Mouse (Mus musculus): ENCODE measurements around the gene Rims1. TPM values are rescaled to one million over a fixed set of nuclear protein-coding genes. Genes with fewer than 3 reads are reported as not detected.

Gene Rims1
- total RNA-seq, 2 experiments from 2014 or later: not detected

DNA sequence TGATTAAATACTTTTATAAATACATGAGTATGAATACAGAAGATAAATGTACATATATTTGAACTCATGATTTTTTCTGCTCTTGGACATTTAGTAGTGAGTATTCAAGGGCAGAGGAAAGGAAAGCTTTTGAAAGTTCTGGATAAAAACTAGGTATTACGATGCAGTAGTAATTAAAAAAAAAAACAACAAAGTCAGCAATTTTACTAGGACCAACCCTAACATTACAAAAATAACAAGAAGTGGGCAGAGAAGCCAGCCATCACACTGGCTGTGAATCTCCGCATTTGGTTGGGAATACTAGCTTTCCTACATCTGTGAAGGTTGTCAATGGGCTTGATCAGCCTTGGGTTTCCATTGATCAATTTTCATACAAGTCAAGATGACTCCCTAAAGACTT lies 381.8 kb downstream of the Rims1 start:
- ATAC-seq (replicated peaks; ENCODE audit: low FRiP score, poor library complexity, severe bottlenecking): no peak

DNA sequence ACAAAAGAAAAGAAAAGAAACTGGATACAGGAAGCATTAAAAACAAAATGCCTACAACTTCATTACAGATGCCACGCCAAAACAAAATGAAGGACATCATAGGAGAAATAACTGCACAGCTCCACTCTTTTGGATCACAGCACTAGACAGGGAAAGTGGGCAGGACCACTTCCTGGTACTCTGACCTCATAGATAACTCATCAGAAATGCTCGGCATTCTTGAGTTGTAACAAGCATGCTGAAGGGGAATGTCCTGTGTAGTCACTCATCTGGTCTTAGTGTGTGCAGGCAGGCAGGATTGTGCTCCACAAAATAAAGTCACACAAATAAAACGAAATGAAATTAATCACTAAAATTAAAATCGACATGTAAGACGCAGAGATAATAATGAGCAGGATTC lies 383.7 kb downstream of the Rims1 start:
- no peak for ATAC-seq (replicated peaks; ENCODE audit: low FRiP score, poor library complexity, severe bottlenecking)

DNA sequence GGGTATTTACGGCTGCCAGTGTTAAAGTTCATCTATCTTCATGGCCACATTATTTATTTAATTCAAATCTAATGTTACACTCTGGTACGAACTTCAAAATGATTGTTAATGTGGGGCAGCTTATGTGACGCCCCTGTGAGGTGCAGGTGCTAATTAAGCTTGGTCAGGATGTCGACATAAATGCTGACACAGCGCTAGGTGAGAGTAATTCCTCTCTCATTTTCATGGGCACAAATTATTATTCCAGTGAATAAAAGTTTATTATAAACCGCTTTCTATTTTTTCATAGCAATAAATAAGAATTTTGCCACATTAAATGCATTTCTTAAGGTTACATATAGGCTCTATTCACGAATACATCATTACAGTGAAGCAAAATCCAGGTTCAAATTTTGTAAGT lies 395.6 kb downstream of the Rims1 start:
- ATAC-seq (replicated peaks; ENCODE audit: low FRiP score, poor library complexity, severe bottlenecking): no peak

DNA sequence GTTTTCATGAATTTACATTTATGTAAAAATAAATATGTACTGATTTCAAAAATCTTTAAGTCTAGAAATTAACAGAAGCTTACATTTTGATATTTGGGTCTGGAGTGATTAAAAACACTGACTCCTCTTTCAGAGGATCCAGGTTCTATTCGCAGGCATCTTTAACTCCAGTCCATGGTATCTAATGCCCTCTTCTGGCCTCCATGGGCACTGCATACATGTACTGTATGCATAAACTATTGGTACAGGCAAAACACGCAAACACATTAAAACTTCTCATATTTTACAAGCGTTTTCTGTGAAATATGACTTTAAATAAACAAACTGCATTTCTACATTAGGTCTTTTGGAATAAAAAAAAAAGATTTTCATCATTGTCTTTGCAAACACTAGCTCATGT lies 419.4 kb downstream of the Rims1 start:
- no peak for ATAC-seq (replicated peaks; ENCODE audit: low FRiP score, poor library complexity, severe bottlenecking)

DNA sequence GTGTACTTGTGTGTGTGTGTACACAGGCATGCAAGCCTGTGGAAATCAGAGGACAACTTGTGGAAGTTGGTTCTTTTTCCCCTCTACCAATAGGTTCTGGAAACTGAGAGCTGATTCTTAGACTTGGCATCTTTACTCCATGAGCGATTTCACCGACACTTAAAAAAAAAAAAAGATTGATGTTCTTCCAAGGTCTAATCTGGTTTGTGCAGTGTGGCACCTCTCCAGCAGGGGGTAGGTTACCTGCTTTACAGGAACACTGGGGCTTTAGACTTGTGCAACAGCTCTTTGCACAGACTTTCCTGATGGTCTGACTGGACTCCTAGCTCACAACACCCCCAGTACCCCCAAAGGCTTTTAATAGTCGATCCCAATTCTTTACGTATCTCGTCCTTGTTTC lies 428.1 kb downstream of the Rims1 start:
- no peak for ATAC-seq (replicated peaks; ENCODE audit: low FRiP score, poor library complexity, severe bottlenecking)

DNA sequence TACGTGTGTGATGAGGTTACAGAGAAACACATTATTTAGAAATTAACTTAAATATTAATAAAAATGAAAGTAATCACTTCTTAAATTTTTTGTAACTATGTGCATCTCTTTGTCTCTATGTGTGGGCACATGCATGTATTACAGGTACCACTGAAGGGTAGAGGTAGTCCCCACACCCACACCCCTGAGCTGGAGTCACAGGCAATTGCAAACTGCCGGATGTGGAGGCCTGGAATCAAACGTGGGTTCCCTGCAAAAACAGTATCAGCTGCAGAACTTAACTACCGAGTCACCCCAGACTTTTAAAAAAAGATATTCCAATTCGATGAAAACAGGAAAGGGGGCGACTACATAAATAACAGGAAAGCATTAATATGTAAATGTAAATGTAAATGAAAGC lies 428.7 kb downstream of the Rims1 start:
- ATAC-seq (replicated peaks; ENCODE audit: low FRiP score, poor library complexity, severe bottlenecking): no peak

DNA sequence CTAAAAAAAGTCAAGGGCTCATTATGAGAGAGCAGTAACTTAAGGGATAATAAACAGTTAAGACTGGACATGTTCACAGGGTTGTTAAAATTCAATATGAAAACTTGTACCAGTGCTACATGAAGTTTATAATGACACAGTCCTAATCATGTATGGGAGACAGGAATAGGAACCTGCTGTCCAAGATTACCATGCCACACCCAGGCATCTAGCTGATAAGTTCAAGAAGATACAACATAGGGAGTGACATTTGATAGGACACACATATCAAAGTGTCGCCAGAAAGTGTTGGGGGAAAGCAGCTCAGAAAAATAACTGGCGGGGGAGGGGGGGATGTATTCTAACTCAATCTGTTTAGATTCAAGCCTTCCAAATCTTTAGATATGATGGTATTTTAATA lies 449.6 kb downstream of the Rims1 start:
- ATAC-seq (replicated peaks; ENCODE audit: low FRiP score, poor library complexity, severe bottlenecking): no peak

DNA sequence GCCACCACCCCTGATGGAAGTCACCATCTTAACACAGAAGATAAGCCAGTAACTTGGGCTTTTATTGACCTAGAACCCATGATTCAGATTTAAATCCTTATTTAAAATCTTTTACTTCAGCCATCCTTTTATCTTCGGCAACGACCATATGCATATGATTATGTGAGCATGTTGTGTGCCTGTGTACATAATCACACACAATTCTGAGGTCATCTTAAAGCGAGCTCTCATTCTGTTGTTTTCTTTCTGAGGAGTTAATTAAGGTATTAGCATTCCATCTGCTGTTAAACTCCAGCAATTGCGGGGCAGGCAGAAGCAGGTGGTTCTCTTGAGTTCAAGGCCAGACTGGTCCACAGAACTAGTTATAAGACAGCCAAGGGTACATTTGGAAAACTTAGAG lies 452.1 kb downstream of the Rims1 start:
- no peak for ATAC-seq (replicated peaks; ENCODE audit: low FRiP score, poor library complexity, severe bottlenecking)

DNA sequence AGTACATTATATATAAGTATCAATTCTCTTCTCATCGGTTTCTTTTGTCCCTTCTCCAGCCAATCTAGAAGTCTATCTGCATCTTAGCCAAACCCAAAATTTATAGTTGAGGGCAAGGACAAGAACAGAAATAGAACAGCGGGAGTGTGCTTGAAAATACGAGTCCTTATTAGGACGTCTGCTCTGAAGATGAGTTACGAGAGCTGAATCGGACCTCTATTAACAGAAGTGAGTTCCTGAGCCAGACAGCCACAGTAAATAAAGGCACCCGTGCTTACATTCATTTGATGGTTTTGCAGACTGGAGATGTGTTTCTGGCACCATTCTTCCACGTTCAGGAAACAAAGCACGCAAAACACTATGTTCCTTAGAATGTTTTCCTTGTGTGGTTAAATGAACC lies 466.9 kb downstream of the Rims1 start:
- no peak for ATAC-seq (replicated peaks; ENCODE audit: low FRiP score, poor library complexity, severe bottlenecking)

DNA sequence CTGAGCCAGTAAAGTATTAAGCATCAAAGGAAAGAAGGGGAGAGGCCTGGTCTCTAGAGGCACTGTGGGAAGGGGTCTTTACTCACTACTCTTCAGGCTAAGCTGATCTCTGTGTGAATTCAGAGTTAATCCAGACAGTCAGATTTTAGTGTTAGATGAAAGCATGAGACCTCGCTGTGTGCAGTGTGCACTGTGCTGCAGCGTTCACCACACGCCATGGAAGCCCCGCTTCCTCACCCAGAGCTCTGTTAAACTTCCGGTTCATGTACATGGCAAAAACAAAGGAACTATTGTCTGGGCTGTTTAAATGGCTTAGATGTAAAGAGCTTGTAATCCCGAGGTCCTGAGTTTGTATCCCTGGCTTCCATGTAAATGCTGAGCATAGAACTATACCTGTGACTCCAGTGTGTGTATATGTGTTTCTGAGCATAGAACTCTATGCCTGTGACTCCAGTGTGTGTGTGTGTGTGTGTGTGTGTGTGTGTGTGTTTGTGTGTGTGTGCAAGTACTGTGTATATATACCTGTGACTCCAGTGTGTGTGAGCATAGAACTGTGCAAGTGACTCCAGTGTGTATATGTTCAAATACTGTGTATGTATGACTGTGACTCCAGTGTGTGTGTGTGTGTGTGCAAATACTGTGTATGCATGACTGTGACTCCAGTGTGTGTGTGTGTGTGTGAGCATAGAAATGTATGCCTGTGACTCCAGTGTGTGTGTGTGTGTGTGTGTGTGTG lies 484.7 kb downstream of the Rims1 start:
- no peak for ATAC-seq (replicated peaks; ENCODE audit: low FRiP score, poor library complexity, severe bottlenecking)

DNA sequence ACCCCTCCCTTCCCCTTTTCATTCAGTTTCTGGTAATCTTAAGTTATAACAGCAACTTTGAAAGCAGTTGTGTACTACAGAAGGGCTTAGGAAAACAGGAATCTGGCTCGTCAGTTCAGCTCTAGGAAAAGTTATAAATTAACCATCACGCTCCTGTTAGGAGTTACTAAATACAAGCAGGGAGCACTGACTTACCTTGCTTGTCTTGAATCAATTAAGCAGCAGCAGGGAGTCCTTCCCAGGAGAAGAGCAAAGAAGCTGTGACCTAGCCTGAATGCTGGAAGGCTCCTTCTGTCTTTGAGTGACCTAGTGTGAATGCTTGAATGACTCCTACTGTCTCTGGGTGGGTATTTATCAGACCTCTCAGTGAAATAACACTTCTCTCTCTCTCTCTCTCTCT lies 490.3 kb downstream of the Rims1 start:
- ATAC-seq (replicated peaks; ENCODE audit: low FRiP score, poor library complexity, severe bottlenecking): no peak

DNA sequence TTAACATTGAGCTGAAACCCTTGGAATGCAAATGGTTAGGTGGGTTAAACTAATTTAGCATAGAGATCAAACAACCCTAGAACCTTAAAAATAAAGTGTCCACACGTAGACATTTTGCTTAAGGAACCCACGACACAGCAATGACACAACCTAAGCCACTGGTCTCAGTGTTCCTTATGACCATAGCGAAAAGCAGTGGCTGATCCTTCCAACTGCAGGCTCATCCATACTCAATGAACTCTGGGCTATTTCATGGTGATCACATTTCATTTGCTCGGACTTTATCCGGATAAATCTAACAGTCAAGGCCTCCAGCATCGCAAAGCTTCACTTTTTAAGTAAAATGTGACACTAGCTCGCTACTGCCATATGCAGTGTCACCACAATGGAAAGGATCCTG lies 494.3 kb downstream of the Rims1 start:
- ATAC-seq (replicated peaks; ENCODE audit: low FRiP score, poor library complexity, severe bottlenecking): no peak

DNA sequence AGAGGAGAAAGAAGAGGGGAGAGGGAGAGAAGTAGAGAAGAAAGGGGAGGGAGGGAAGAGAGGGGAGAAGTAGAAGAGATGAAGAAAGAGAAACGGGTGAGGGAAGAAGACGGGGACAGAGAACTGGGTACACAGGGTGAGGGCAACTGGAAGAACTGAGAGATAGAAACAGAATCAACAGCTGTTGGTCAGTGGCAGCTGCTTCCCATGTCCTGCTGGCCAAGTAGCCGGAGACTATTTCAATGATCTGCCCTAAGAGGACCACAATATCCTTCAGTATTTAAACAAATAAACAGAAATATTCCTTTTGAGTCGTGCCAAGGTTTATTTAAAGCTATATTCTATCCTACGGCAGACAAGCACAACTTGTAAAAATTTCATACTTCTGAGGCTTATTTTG lies 499.3 kb downstream of the Rims1 start:
- ATAC-seq (replicated peaks; ENCODE audit: low FRiP score, poor library complexity, severe bottlenecking): no peak

DNA sequence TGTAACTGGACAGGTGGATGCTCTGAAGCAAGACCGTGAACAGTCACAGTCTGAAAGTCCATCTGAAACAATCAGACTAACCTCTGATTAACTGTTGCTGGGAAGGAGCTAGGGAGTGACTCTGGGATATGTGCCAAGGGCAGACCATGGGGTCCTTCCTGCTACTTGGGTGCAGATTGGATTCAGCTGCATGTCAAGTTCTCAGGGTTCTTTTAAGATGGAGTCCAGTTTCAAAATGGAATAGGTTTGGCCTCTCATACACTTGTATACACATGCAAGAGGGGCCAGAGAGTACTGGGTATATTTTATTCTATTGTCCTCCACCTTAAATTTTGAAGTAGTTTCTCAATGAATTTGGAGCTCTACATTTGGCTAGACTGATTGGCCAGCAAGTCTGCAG lies 499.9 kb downstream of the Rims1 start:
- no peak for ATAC-seq (replicated peaks; ENCODE audit: low FRiP score, poor library complexity, severe bottlenecking)

DNA sequence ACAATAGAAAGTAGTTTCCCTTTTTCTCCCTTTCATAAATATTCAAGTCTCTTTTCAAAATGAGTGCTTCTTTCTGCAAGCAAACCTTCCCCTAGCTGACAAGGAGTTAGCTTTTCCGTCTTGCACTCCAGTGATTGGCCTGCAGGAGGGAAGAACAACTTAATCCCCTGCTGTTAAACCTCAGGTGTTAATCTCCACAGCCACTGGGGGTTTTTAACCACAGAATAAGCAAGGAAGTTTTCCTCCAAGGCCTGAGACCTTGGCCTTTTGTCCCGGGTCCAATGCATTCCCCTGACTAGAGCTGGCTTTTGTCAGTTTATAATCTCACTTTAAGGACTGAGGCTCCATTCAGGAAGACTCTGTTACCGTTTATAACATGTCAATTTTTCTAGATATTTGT lies 511.8 kb downstream of the Rims1 start:
- ATAC-seq (replicated peaks; ENCODE audit: low FRiP score, poor library complexity, severe bottlenecking): no peak

DNA sequence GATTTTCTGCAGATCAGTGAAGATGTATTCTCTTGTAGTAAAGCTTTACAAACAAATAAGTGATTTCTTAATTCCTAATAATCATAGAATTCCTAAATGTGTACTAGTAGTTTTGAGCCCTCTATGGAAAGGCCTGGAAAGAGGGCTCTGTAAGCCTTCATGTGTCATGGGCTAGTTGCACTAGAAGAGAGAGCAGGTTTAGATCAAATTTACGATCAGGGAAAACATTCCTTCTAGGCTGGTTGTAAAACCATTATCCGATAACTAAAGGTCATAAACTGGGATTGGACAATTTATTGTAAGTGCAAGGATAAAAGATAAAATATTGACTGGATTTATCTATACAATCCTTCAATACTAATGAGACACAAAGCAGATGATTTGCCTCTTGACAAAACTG lies 512.5 kb downstream of the Rims1 start:
- no peak for ATAC-seq (replicated peaks; ENCODE audit: low FRiP score, poor library complexity, severe bottlenecking)

DNA sequence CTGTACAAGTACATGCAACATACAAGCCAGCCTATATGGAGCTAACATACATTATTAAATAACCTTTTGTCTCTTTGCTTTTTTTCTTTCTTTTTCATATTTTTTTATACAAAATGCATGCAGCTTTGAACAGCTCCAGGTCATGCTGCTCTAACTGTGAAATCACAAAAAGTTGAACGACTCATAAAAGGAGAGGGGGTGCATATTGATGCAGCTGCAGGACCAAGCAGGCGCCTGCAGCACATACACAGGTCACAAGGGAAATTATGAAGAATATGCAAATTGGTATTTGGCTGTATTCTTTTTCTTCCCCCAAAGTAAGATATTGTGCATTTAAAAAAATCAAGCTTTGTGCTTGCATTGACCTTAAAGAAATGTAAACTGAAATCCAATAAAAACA lies 519.0 kb downstream of the Rims1 start:
- ATAC-seq (replicated peaks; ENCODE audit: low FRiP score, poor library complexity, severe bottlenecking): no peak

DNA sequence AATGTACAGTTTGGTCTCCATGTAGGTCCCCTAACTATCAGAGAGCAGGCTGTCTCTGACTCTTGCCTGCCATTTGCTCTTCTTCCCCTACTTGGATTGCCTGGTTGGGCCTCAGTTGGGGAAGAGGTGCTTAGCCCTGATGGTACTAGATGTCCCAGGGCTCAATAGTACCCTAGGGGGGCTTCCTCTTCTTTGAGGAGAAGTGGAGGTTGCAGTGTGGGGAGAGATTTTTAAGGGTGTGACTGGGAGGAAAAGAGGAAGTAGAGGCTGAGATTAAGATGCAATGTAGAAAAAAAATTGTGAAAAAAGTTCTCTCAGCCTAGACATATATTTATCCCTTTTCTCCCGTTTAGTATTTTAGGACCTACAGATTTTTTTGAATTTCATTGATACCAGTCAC lies 525.8 kb downstream of the Rims1 start:
- ATAC-seq (replicated peaks; ENCODE audit: low FRiP score, poor library complexity, severe bottlenecking): no peak

DNA sequence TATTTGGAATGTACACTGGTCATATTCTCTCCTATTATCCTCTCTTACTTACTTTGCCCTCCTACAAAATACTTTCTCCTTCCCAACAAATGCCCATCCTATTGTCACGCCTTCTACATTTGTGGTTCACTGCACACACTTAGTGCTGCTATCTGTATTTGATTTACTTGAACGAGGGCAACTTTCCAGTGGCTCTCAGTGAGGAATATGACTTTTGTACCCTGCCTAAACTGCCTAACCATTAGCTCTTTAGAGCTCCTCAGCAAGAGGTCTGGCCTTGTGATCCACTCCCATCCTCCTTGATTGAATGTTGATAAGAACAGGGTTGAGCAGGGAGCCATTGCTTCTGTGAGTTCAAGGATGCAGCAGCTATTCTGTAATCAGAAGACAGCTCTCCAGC lies 531.7 kb downstream of the Rims1 start:
- no peak for ATAC-seq (replicated peaks; ENCODE audit: low FRiP score, poor library complexity, severe bottlenecking)

DNA sequence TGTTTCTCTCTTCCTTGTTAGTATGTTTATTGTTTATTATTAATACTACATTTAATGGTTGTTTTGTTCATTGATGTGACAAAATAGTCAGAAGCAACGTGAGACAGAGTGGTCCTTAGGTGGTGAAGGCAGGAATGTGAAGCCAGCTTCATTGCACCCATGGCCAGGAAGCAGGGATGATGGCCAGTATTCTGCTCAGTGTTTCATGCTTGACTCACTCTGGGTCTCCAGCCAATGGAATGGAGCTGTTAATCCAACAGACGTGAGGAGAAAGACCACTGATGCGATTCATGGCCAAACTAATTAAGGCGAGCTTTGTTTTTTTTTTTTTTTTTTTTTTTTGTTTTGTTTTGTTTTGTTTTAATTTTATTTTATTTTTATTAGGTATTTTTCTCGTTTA lies 535.7 kb downstream of the Rims1 start:
- ATAC-seq (replicated peaks; ENCODE audit: low FRiP score, poor library complexity, severe bottlenecking): no peak

DNA sequence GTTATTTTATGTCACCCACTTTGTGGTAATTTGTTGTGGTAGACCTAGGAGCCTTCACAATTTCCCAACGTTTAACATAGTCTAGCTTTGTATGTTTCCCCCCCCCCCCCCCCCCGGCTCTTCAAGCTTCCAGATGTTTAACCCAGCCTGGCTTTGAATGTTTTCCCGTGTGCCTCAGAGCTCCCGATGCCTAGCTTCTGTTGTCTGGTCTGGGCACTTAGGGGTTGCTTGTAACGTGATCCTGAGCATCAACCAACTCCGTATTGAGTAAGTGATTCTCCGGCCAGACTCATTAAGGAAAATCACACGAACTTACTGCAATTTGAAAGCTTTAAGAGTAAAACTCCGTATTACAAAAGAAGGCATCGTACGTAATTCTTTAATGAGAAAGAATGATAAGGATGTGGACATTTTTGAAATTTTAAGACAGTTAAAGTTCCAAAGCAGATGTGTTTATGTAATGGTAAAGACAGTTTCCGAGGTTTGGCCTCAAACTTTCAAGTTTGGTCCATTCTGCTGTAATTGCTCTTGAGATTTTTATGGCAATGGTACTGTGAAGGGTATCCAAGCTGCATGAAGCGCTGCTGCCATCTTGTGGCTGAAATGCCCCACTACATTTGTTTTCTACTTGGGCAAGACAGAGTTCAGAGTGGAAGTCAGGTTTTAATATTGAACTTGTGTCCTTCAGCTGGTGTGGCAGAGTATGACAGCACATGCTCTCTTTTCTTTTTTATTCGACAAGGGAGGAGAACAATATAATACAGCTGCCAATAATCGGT lies 537.0 kb downstream of the Rims1 start:
- no peak for ATAC-seq (replicated peaks; ENCODE audit: low FRiP score, poor library complexity, severe bottlenecking)

DNA sequence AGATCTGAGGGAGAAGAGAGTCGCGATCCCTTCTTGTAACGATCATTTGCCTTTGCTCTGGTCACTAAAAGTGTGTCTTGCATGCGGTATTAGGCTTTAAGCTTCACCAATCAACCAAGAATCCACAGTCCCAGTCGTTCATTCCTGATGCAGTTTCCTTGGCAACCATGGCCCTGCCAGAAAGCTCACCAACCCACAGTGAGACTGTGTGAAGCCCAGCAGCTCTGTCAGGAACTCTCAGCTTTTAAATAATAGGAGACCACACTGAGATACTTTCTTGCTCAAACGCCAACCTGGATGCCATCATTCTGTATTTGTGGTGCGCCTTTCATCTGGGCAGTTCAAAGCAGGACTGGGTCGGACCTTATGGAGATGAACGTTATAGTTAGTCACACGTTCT lies 539.3 kb downstream of the Rims1 start:
- no peak for ATAC-seq (replicated peaks; ENCODE audit: low FRiP score, poor library complexity, severe bottlenecking)

Measured in erythroblast, adult 5-6 weeks (primary cell).